Mouse (Mus musculus) erythroblast, embryonic 14.5 days (primary cell): Measurements from ENCODE around the gene Sirt6.

Experiments
- GATA1 ChIP-seq: IDR thresholded peaks from 2 replicates; pipeline ENCODE4 v1.6.1; 2012; ENCODE audit warnings: low read length, inconsistent platforms, mixed read lengths
- TAL1 ChIP-seq: IDR thresholded peaks from 3 replicates; pipeline ENCODE4 v1.6.1; 2012; ENCODE audit warnings: low read length, inconsistent platforms, mixed read lengths

- no peak for TF ChIP-seq GATA1
- TF ChIP-seq TAL1: no peak
Observed at GRCm38 (mm10) chr10:81600738-81601203, 26.8 kb downstream of the Sirt6 start, which contains the start of gene Tle6.
